Comparison of ENCODE assay signal across 8 mouse cellular contexts in the genomic region with DNA sequence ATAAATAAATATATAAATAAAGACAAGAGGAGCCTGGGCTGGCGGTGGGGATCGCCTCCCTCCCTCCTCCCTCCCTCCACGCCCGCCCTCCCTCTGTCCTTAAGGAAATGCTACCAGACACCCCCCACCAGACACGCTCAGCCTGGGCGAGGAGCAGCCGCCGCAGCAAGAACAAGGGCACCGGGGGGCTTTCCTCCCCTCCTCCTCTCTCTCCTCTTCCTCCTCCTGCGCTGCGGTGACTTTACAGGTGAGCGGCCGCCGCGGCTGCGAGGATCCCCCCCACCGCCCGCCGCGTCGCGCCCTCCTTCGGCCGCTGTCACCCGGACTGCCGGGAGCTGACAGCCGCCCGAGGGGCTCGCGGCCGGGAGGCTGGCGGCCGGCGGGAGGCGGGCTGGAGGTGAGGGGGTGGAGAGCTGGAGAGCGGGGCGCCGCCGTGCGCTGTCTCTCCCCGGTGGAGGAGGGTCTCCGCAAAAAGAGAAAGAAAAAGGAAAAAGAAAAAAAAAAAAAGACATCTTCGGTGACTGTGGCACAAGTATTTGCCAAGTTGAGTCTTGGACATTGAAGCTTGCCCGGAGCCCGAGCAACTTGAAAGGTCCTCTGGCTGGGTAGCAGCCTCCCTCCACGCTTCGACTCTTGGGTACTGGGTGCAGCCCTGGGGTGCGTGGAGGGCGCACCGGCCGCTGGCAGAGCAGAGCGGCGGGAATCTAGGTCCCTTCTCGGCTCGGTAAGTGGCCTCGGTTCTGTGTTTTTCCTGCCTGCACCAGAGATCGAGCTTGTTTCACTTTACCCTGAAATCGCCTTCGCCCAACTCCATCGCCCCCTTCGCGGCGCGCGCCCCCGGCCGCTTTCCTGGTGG. TPM values are rescaled to one million over a fixed set of nuclear protein-coding genes. Genes with fewer than 3 reads are reported as not detected.
A peak's percentile ranks its signal among the peaks of the same experiment; 100 is the strongest.
DNase-seq lines count a peak whose midpoint lies in the region; ATAC-seq and TF ChIP-seq lines count a peak whose summit lies in the region.

Hivep2 (plus strand) TSS at position 102 of the 856 bp plus-strand sequence.

- peak; percentile 52 to 55 for DNase-seq in lung, adult 18-20 months
- no peak for DNase-seq in lung, postnatal 25 days (ENCODE audit: low spot score)
- DNase-seq in embryo, embryonic 10 days (ENCODE audit: low spot score), result peak; percentile 51
- DNase-seq in gonadal fat pad, adult 2 months (ENCODE audit: low read depth), result no peak
- DNase-seq in kidney, adult 11 months, result peak; percentile 52
- peak; percentile 72 for DNase-seq in limb, embryonic 11.5 days (ENCODE audit: low spot score)
- no peak for DNase-seq in midbrain, postnatal 0 days (ENCODE audit: low spot score)

- H3K9me3 ChIP-seq in limb, embryonic 11.5 days (ENCODE audit: control insufficient read depth, low read length), result no peaks in the 10 kb centered on the region
- H3K9me3 ChIP-seq in midbrain, postnatal 0 days (ENCODE audit: low read length), result no peaks in the 10 kb centered on the region
- H3K9me3 ChIP-seq in stomach, embryonic 16.5 days (replicated peaks; ENCODE audit: control insufficient read depth, low read length), result no peaks in the 10 kb centered on the region

- H3K4me1 ChIP-seq in limb, embryonic 11.5 days (ENCODE audit: control insufficient read depth, insufficient read depth, low read length), result peaks cover 2% of the 10 kb centered on the region; the same call in 1 of the 2 replicates
- no peaks in the 10 kb centered on the region for H3K4me1 ChIP-seq in midbrain, postnatal 0 days (ENCODE audit: insufficient read depth, low read length)
- H3K4me1 ChIP-seq in stomach, embryonic 16.5 days (ENCODE audit: control insufficient read depth, insufficient read depth, low read length), result 0 out of 2 replicates have a peak, but pooled peaks cover 2% of the 10 kb centered on the region

- peak within 1 kb of the TSS; percentile 56 for H3K4me3 ChIP-seq in limb, embryonic 11.5 days (ENCODE audit: low read depth, low read length)
- peak within 1 kb of the TSS; percentile 91 for H3K4me3 ChIP-seq in midbrain, postnatal 0 days (ENCODE audit: low read depth, low read length)
- peak within 1 kb of the TSS; percentile 89 for H3K4me3 ChIP-seq in stomach, embryonic 16.5 days (replicated peaks; ENCODE audit: low read length)

- peak within 1 kb of the TSS; percentile 66 for H3K9ac ChIP-seq in limb, embryonic 11.5 days (ENCODE audit: low read length)
- peak within 1 kb of the TSS; percentile 91 for H3K9ac ChIP-seq in midbrain, postnatal 0 days (replicated peaks; ENCODE audit: low read length, poor library complexity, severe bottlenecking)
- H3K9ac ChIP-seq in stomach, embryonic 16.5 days (ENCODE audit: low read length), result peak within 1 kb of the TSS; percentile 92

- H3K27me3 ChIP-seq in limb, embryonic 11.5 days (ENCODE audit: control insufficient read depth, insufficient read depth, low read length), result peaks cover 14% of the 10 kb centered on the region
- no peaks in the 10 kb centered on the region for H3K27me3 ChIP-seq in midbrain, postnatal 0 days (ENCODE audit: insufficient read depth, low read length)
- H3K27me3 ChIP-seq in stomach, embryonic 16.5 days (ENCODE audit: control insufficient read depth, insufficient read depth, low read length), result no peaks in the 10 kb centered on the region

- H3K4me2 ChIP-seq in limb, embryonic 11.5 days (ENCODE audit: low read depth, severe bottlenecking), result peak within 1 kb of the TSS; percentile 99
- H3K4me2 ChIP-seq in midbrain, postnatal 0 days (ENCODE audit: low read depth, low read length, poor library complexity, severe bottlenecking), result peak within 1 kb of the TSS; percentile 99
- peak within 1 kb of the TSS; percentile 94 for H3K4me2 ChIP-seq in stomach, embryonic 16.5 days (ENCODE audit: low read depth, low read length)

- H3K27ac ChIP-seq in limb, embryonic 11.5 days (replicated peaks; ENCODE audit: low read depth, low read length), result peak within 1 kb of the TSS; percentile 55; the same call in 1 of the 2 replicates
- peak within 1 kb of the TSS; percentile 98 for H3K27ac ChIP-seq in midbrain, postnatal 0 days (ENCODE audit: low read depth, low read length)
- H3K27ac ChIP-seq in stomach, embryonic 16.5 days (ENCODE audit: low read length), result peak within 1 kb of the TSS; percentile 98

- peak; percentile 13; the same call in 1 of the 2 replicates for TF ChIP-seq CTCF in midbrain, postnatal 0 days (IDR thresholded peaks at IDR 0.05)

- WGBS in limb, embryonic 11.5 days, result under 1% methylated on average over 63 of the region's 67 CpGs
- under 1% methylated on average over 58 of the region's 67 CpGs for WGBS in midbrain, postnatal 0 days
- under 1% methylated on average over 67 of the region's 67 CpGs for WGBS in stomach, embryonic 16.5 days

- no peaks in the 10 kb centered on the region for H3K36me3 ChIP-seq in limb, embryonic 11.5 days (ENCODE audit: control insufficient read depth, insufficient read depth, low read length)
- H3K36me3 ChIP-seq in midbrain, postnatal 0 days (ENCODE audit: insufficient read depth, low read length), result no peaks in the 10 kb centered on the region
- no peaks in the 10 kb centered on the region for H3K36me3 ChIP-seq in stomach, embryonic 16.5 days (ENCODE audit: control insufficient read depth, insufficient read depth, low read length)

- peak; percentile 3 for ATAC-seq in limb, embryonic 11.5 days (ENCODE audit: insufficient number of reproducible peaks, low FRiP score, low TSS enrichment, low read depth)
- peak; percentile 27 for ATAC-seq in midbrain, postnatal 0 days (ENCODE audit: low FRiP score)
- peak; percentile 53 for ATAC-seq in stomach, embryonic 16.5 days (ENCODE audit: insufficient read depth, low FRiP score)

RNA-seq across cellular contexts. Expression of gene Hivep2, which starts in this region (rescaled TPM):
- 12.0 and 16.0 TPM in 2 replicates for polyA plus RNA-seq in gonadal fat pad, adult 2 months (2012; rRNA removed)
- polyA plus RNA-seq in limb, embryonic 11.5 days (2014; fragmentation: Nextera tagmentation; extraction: Ambion mirVana), result 1.5 and 1.7 TPM in 2 replicates
- total RNA-seq in midbrain, postnatal 0 days (2014; rRNA removed), result 37.5 and 40.9 TPM in 2 replicates
- 10.6 and 10.8 TPM in 2 replicates for polyA plus RNA-seq in midbrain, postnatal 0 days (2015; fragmentation: Nextera tagmentation; extraction: Ambion mirVana)
- polyA plus RNA-seq in stomach, embryonic 16.5 days (2015; fragmentation: Nextera tagmentation; extraction: Ambion mirVana), result 5.6 and 6.2 TPM in 2 replicates

Comparison
In these comparisons a context has a peak if more than half of its experiments do, and no peak if none do; other contexts are left out.
1. DNase-seq: peak in lung, adult 18-20 months (2 of 2), embryo, embryonic 10 days (single experiment), kidney, adult 11 months (single experiment) and limb, embryonic 11.5 days (single experiment); none in lung, postnatal 25 days (single experiment), gonadal fat pad, adult 2 months (single experiment) and midbrain, postnatal 0 days (single experiment).
2. ATAC-seq: peak in every context shown above with its lines; median percentile 53 in stomach, embryonic 16.5 days; 27 in midbrain, postnatal 0 days; 3 in limb, embryonic 11.5 days.
3. Peak in every context shown above with its lines, with median percentiles within 50 percentile points of each other: H3K27ac ChIP-seq, H3K4me2 ChIP-seq, H3K4me3 ChIP-seq and H3K9ac ChIP-seq.